Mouse (Mus musculus) megakaryocyte progenitor cell, adult 5-6 weeks (primary cell): ENCODE data around the gene Tvp23a. TPM values are rescaled to one million over a fixed set of nuclear protein-coding genes. Genes with fewer than 3 reads are reported as not detected.

Experiments
- ATAC-seq: replicated peaks from 2 replicates; pipeline ENCODE4 v1.8.0; 2016; ENCODE audit warnings: mild to moderate bottlenecking, moderate TSS enrichment, inconsistent platforms; ENCODE audit not compliant: poor library complexity
- total RNA-seq, 2 experiments: library from RNA; stranded (forward) in 1 of 2; stranded (reverse) in 1 of 2; fragments of 157-497, 149-512 nt in 1 of 2; fragments of 200-1000 nt in 1 of 2; gene quantifications; 2 replicates each; pipeline versions ENCODE4 v1.2.3 to v1.2.4; 2015 to 2017

Gene Tvp23a
- total RNA-seq (2015): not detected in 2 replicates
- 0.03 TPM in 1 of 2 replicates, not detected in the other for total RNA-seq (2017)

- ATAC-seq: no peak
These were observed at the start of gene Tvp23a for GRCm38 (mm10) chr16:10447264-10447594. TSS of gene Tvp23a (minus strand) at chr16:10447362.

DNA sequence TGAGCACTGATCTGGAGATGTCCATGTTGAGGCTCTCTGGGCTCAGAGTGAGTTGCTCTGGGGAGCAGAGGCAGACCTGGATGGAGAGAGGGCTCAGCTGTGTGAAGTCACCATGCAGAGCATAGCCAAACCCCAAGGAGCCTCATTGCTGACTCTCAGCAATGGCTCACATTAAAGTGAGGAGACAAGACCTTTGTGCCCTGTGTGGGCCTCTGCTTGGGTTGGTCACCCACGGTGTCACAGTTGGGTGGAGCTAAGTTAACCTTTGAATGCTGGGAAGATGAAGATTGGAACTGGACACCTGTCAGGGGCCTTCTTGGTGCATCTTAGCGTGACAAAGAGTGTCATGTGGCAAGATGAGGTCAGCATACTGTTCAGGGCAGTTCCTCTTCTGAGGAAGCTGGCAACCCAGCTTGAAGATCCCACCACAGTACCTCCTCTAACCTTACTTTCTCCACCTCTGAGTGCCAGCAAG is 48.7 kb upstream of the Tvp23a start:
- ATAC-seq: no peak

DNA sequence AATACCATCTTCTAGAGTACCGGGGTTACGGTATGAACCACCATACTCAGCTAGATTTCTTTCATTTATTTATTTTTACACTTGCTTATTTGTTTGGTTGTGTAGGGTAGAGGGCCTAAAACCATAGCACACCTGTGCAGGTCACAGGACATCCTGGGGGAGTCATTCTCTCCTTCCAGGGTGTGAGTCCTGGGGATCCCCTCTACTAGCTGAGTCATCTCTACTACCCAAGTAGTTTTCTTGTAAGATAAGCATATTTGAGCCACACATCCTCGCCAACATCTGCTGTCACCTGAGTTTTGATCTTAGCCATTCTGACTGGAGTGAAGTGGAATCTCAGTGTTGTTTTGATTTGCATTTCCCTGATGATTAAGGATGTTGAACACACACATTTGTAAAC is 45.4 kb upstream of the Tvp23a start:
- ATAC-seq: no peak

- ATAC-seq: no peak
These were observed 44.6 kb upstream of the Tvp23a start for GRCm38 (mm10) chr16:10491716-10492115.

DNA sequence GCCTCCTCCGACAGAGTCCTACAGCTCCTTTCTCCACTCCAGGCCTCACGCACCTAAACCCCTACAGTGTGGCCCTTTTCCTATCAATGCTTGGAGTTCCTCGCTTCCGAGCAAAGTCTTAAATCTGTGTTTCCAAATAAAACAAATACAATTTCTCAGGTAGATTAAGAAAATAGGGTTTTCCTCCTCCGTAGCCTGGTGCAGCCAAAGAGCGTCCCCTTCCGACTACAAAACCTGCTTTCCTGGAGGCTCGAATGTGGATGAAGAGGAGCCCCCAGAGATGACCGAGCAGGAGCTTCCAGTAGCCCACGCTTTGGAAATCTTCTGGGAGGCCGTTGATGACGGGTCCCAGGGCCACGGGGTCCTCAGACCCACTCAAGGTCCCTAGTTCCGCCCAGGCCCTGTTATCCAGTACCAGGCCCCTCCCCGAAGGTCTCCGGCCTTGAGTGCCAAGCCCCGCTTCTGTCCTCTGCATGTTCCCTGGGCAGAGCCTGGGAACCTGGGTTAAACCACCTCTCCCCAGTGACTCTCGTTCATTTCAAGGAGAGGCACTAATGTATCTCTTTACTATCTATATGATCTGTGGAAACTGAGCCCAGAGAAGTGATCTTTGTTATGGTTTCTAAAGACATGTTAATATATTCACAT is 43.5 kb upstream of the Tvp23a start:
- ATAC-seq: no peak

DNA sequence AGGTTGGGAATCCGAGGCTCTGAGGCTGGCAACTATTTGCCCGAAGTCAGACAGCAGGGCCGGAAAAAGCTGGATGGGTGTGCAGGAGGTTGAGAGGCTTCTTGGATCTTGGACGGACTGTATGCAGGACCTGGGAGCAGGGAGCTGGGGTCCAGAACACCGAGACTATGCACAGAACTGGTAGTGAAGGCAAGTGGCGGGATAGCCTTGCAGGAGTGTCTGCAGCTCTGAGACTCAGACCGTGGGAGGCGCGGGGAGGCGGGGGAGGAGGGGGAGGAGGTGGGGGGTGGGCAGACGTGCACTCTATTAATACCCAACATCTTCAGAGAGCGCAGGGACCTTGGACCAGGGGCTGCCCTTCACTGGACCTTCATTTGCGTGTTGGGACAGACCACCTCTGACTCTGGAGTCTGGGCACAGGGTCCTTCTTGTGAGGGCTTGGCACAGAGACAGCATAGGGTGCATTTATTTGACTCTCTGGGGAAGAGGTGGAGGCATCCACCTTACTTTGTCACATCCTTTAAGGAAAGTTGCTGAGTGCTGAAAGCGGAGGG is 42.8 kb upstream of the Tvp23a start:
- ATAC-seq: no peak

- ATAC-seq: peak; percentile 14; the same call in 1 of the 2 replicates
These were observed 42.3 kb upstream of the Tvp23a start for GRCm38 (mm10) chr16:10489483-10489882.

GRCm38 (mm10) chr16:10488769-10489481 is 41.8 kb upstream of the Tvp23a start:
- peak; percentile 49; the same call in 1 of the 2 replicates for ATAC-seq

GRCm38 (mm10) chr16:10487895-10488493 is 40.8 kb upstream of the Tvp23a start:
- ATAC-seq: peak; percentile 80

DNA sequence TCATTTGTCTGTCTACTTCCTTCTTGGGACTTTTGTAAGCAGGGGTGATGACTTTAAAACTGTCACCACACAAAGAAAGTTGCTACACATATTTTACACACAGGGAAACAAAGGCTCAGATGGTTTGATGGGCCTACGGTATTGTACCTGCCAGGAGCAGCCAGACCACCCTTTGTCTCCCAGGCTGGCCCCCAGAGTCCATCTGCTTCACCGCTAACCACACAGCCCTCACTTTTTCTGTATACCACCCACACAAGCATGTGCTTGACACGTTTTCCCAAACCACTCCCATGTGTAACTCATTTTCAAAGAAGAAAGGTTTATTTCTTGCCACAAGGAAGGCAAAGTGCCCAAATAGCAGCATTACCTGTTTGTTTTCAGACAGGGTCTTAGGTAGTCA is 39.8 kb upstream of the Tvp23a start:
- ATAC-seq: no peak

DNA sequence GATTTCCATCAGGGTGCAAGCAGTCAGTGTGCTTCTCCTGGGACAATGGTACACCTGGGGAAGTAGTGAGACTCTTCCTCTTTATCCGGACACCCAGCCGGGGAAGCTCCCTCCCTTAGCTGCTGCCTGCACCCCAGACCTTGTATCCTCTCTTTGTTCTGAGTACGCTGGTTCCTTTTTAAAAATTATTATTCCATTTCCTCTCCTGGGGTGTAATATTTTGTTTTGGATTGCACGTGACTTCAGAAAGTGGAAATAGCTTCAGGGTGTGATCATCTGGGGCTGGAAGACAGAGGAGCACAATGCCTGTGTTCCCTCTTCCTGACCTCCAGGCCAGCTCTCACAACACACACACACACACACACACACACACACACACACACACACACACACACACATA is 35.2 kb upstream of the Tvp23a start:
- ATAC-seq: no peak

GRCm38 (mm10) chr16:10479857-10480256 is 32.7 kb upstream of the Tvp23a start, which contains the start of gene Ciita:
TSS of gene Ciita (plus strand) at chr16:10480059.
- no peak for ATAC-seq

DNA sequence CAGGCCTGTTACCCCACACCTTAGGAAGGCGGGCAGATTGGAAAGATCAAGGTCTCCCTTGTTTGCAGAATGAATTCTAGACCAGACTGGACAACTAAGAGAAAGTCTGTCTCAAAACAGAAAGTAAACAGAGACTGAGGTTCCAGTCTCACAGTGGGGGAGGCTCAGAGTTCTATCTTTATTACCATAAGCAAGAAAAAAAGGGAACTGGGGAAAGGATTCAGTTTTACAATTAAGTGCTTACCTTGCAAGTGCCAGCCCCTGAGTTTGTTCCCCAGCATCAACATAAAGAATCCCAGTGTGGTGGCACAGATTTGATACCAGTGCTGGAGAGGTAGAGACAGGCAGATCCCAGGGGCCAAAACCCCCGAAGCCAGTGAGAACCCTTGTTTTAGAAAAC is 28.8 kb upstream of the Tvp23a start:
- ATAC-seq: 0 out of 2 replicates have a peak, but pooled peaks have one; percentile 31

- ATAC-seq: no peak
These were observed 27.8 kb upstream of the Tvp23a start for GRCm38 (mm10) chr16:10474956-10475355.

GRCm38 (mm10) chr16:10471950-10472349 is 24.8 kb upstream of the Tvp23a start:
- ATAC-seq: no peak

GRCm38 (mm10) chr16:10468201-10468600 is 21.0 kb upstream of the Tvp23a start:
- ATAC-seq: no peak

GRCm38 (mm10) chr16:10467391-10468107 is 20.4 kb upstream of the Tvp23a start:
- ATAC-seq: no peak

GRCm38 (mm10) chr16:10465011-10465681 is 18.0 kb upstream of the Tvp23a start:
- no peak for ATAC-seq

DNA sequence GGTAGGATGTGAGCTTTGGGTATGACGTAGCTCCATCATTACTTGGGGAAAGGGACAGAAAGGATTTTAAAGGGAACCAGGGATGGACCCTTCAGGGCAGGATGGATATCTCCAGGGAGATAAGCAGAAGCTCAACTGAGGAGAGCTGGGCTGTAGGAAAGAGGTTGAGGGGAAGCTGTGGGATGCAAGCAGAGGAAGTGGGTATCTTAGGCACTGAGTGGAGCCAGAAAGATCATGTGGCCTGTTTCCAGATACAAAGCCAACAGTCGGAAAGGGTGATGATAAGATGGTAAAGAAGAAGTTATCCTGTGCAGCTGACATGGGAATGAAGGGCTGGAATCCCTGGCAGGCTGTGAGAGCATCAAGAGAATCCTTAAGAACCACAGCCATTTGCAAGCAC is 14.0 kb upstream of the Tvp23a start:
- peak; percentile 84 for ATAC-seq

DNA sequence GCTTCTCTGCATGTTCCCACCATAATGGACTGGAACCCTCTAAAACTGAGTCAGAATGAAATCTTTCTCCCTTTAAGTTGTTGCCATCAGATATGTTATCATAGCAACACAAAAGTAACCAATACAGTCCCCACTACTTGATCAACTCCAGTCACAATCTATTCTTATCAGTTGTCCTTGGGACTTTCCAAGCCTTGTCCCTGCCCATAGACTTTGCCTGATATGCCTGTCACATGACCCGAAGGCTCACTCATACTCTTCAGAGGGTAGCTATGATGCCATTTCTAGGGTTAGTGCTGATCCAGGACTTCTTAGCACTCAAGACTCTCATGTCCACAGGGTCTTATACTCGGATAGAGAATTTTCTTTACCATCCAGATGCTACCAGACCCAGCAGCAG is 13.0 kb upstream of the Tvp23a start:
- ATAC-seq: no peak
